Mouse (Mus musculus): ENCODE results near the gene Mdh2. TPM values are rescaled to one million over a fixed set of nuclear protein-coding genes. Genes with fewer than 3 reads are reported as not detected.
A peak's percentile ranks its signal among the peaks of the same experiment; 100 is the strongest.

Mdh2 gene
- polyA plus RNA-seq, 1 experiment from 2014 or later: 547 TPM

DNA sequence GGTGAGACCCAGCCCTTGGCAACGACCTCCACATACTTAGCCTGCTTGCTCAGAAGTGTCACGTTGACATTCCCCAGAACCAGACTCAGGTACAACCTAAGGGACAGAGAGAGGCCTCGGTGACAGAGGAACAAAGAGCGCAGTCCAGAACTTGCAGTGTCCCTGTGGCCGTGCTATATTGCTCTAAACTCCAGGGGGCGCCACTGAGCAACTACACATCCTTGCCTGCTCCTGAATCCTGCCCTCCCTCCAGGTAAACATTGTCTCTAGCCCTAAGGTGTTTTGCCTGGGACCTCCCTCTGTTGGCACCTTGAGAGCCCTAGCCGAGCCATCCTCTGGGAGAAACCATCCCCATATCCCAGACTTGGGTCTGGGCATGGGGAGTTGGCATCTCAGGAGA lies 41.1 kb upstream of the Mdh2 start:
- Histone ChIP-seq H3K4me1 (ENCODE audit: control insufficient read depth, insufficient read depth, low read length) (no peaks in the 10 kb centered on the region), H3K9ac (ENCODE audit: low read length) (no peak overlapping the region), H3K4me2 (ENCODE audit: low read depth, low read length) (no peak overlapping the region), H3K27me3 (ENCODE audit: control insufficient read depth, insufficient read depth, low read length) (no peaks in the 10 kb centered on the region), H3K36me3 (ENCODE audit: control insufficient read depth, insufficient read depth, low read length) (peaks cover 40% of the 10 kb centered on the region), H3K9me3 (replicated peaks; ENCODE audit: control insufficient read depth, low read length) (no peaks in the 10 kb centered on the region), H3K4me3 (replicated peaks; ENCODE audit: low read length) (no peak overlapping the region), H3K27ac (ENCODE audit: low read length) (no peak overlapping the region)
- 71% methylated on average over 7 of the region's 7 CpGs for WGBS
- no peak for ATAC-seq (ENCODE audit: insufficient read depth, low FRiP score)

DNA sequence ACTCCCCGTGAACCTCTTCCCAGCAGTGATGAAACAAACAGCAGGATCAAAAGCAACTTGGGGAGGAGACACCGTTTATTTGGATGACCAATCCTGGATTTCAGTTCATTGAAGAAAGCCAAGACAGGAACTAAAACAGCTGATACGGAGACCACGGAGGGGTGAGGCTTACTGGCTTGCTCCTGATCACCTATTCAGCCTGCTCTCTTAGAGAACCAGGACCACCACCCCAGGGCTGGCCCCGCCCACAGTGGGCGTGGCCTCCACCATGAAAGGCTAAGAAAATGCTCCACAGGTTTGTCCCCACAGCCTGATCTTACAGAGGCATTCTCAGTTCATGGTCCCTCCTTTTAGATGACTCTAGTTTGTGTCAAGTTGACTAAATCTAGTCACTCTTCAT lies 40.0 kb upstream of the Mdh2 start:
- no peaks in the 10 kb centered on the region for H3K27me3 ChIP-seq (ENCODE audit: control insufficient read depth, insufficient read depth, low read length)
- H3K9me3 ChIP-seq (replicated peaks; ENCODE audit: control insufficient read depth, low read length): no peaks in the 10 kb centered on the region
- 15% methylated on average over 6 of the region's 6 CpGs for WGBS
- H3K4me1 ChIP-seq (ENCODE audit: control insufficient read depth, insufficient read depth, low read length): peaks cover 5% of the 10 kb centered on the region
- peaks cover 31% of the 10 kb centered on the region for H3K36me3 ChIP-seq (ENCODE audit: control insufficient read depth, insufficient read depth, low read length)
- no peak for ATAC-seq (ENCODE audit: insufficient read depth, low FRiP score)
- H3K4me2 ChIP-seq (ENCODE audit: low read depth, low read length): no peak overlapping the region
- H3K27ac ChIP-seq (ENCODE audit: low read length): peak overlapping the region; percentile 30; the same call in 1 of the 2 replicates
- H3K9ac ChIP-seq (ENCODE audit: low read length): no peak overlapping the region
- H3K4me3 ChIP-seq (replicated peaks; ENCODE audit: low read length): no peak overlapping the region

DNA sequence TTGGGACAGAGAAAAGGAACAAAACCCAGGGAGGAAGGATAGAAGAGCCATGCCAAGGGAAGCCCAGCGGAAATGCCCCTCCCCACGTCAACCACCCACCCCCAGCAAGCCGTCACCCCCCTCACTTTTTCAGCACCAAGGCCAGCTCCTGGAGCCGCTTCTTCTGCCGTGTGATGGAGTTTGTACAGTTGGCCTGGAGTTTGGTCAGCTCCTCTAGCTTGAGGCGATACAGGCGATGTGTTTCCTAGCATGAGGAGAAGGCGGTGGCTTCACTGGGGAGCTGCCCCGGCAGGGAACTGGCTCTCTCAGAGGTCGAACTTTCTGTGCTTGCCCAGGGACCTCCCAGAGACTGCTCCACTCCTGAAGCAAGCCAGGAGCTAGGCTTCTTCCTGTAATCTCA lies 36.1 kb upstream of the Mdh2 start:
- Histone ChIP-seq H3K27me3 (ENCODE audit: control insufficient read depth, insufficient read depth, low read length) (no peaks in the 10 kb centered on the region), H3K9ac (ENCODE audit: low read length) (no peak overlapping the region), H3K9me3 (replicated peaks; ENCODE audit: control insufficient read depth, low read length) (peaks cover 6% of the 10 kb centered on the region; the same call in 1 of the 2 replicates)

DNA sequence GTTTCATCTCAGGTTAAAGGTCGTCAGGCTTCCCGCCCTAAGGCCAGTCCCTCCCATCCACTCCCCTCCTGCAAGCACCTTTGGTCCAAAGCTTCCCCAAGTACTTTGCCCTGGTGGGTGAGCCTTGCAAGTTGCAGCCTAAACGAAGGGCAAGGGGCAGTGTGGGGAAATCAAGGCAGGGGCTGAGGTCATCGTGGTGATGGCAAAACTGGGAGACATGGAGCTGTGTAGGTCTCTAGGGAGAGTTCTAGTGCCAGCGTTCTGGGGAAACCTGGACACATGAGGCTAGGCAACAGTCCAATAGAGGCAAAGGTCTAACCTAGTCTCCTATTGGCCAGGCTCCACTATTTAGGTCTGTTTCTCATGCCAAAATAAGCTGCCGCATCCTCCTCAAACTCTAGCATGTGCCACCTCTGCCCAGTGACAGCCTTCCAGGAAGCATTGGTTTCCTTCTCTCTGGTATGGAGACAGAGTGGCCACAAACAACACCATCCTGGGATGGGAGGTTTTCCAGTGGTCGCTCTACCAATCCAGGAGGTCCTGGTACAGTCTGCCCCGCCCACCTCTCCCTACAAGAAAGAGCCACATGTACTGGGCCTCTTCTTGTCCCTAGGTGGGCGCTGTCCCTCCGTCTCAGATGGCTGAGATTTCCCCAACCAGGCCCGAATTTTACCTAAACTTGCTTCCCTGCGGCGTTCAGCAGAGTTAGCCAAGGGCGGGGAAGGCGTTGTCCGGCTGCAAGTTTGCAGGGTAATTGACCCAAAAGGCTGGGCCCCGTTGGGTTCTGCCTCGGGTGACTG lies 35.1 kb upstream of the Mdh2 start:
- H3K27ac ChIP-seq (ENCODE audit: low read length): no peak overlapping the region
- peak overlapping the region; percentile 96 for H3K4me3 ChIP-seq (replicated peaks; ENCODE audit: low read length)
- peak overlapping the region; percentile 78 for H3K4me2 ChIP-seq (ENCODE audit: low read depth, low read length)
- H3K9ac ChIP-seq (ENCODE audit: low read length): peak overlapping the region; percentile 87
- H3K36me3 ChIP-seq (ENCODE audit: control insufficient read depth, insufficient read depth, low read length): no peaks in the 10 kb centered on the region
- no peak for ATAC-seq (ENCODE audit: insufficient read depth, low FRiP score)
- peaks cover 13% of the 10 kb centered on the region; the same call in 1 of the 2 replicates for H3K9me3 ChIP-seq (replicated peaks; ENCODE audit: control insufficient read depth, low read length)
- H3K27me3 ChIP-seq (ENCODE audit: control insufficient read depth, insufficient read depth, low read length): no peaks in the 10 kb centered on the region
- WGBS: 23% methylated on average over 18 of the region's 18 CpGs
- peaks cover 9% of the 10 kb centered on the region for H3K4me1 ChIP-seq (ENCODE audit: control insufficient read depth, insufficient read depth, low read length)

More for the DNA sequence above, 36.1 kb upstream of the Mdh2 start:
- 49% methylated on average over 10 of the region's 10 CpGs for WGBS
- Histone ChIP-seq H3K4me3 (replicated peaks; ENCODE audit: low read length) (no peak overlapping the region), H3K36me3 (ENCODE audit: control insufficient read depth, insufficient read depth, low read length) (0 out of 2 replicates have a peak, but pooled peaks cover under 1% of the 10 kb centered on the region), H3K4me2 (ENCODE audit: low read depth, low read length) (no peak overlapping the region), H3K27ac (ENCODE audit: low read length) (no peak overlapping the region), H3K4me1 (ENCODE audit: control insufficient read depth, insufficient read depth, low read length) (peaks cover 9% of the 10 kb centered on the region)
- no peak for ATAC-seq (ENCODE audit: insufficient read depth, low FRiP score)

DNA sequence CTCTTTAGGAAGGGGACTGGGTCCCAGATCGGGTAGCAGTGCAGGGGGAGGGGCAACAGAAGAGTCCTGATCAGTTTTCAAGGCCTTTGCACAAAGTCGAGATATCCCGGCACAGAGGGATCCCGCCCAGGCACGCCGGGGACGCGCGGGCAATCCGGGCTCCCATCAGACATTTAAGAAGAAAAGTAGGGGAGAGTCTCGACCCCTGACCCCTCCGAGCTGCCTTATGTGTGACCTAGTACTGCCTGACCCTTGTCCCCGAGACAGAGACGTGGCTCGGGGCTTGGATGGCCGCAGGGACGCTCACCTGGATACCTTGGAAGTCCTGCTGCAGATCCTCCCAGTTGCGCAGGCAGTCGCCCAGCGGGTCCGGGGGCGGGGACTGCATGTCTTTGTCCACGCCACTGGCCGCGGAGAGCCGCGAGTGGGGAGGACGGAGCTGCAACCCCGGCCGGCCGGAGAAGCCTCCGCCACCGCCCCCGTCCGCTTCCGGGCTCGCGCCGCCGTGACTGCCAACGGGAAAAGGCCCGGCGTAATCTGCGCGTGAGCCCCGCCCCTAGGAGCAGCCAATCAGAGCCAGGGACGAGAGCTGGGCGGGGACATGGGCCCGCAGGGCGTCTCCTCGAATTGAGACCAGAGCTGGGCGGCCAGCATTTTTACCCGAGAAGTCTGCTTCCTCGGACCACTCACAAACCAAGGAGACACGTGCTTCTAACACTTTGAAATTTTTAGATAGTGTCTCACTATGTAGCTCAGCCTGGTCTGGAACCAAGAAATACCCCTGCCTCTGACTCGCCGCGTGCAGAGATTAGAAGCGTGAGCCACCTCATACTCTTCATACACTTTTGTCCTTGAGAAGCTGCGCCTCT lies 34.3 kb upstream of the Mdh2 start, which contains the start of gene Tmem120a:
Gene Tmem120a (minus strand): TSS at position 708 of the 869 bp plus-strand sequence.
- peak; percentile 97 for ATAC-seq (ENCODE audit: insufficient read depth, low FRiP score)
- Histone ChIP-seq H3K9me3 (replicated peaks; ENCODE audit: control insufficient read depth, low read length) (peaks cover 13% of the 10 kb centered on the region; the same call in 1 of the 2 replicates), H3K4me2 (ENCODE audit: low read depth, low read length) (peak within 1 kb of the TSS; percentile 78), H3K4me3 (replicated peaks; ENCODE audit: low read length) (peak within 1 kb of the TSS; percentile 96), H3K4me1 (ENCODE audit: control insufficient read depth, insufficient read depth, low read length) (peaks cover 9% of the 10 kb centered on the region), H3K27me3 (ENCODE audit: control insufficient read depth, insufficient read depth, low read length) (no peaks in the 10 kb centered on the region), H3K36me3 (ENCODE audit: control insufficient read depth, insufficient read depth, low read length) (no peaks in the 10 kb centered on the region), H3K27ac (ENCODE audit: low read length) (peak within 1 kb of the TSS; percentile 67), H3K9ac (ENCODE audit: low read length) (peak within 1 kb of the TSS; percentile 87)
- under 1% methylated on average over 60 of the region's 60 CpGs for WGBS

DNA sequence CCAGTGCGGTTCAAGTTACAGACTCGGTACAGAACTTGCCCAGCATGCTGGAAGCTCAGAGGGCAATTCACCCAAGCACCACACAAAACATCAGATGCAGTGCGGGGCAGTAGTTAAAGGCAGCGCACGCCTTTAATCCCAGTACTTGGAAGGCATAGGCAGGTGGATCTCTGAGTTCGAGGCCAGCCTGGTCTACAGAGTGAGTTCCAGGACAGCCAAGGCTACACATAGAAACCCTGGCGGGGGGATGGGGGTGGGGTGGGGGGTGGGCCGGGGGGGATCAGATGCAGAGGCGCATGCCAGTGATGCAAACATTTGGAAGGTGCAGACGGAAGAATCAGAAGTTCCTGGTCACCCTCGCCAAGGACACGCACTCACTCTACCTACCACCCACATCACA lies 33.5 kb upstream of the Mdh2 start:
- H3K9me3 ChIP-seq (replicated peaks; ENCODE audit: control insufficient read depth, low read length): peaks cover 13% of the 10 kb centered on the region; the same call in 1 of the 2 replicates
- H3K27ac ChIP-seq (ENCODE audit: low read length): peak overlapping the region; percentile 67
- WGBS: 14% methylated on average over 12 of the region's 12 CpGs
- H3K4me1 ChIP-seq (ENCODE audit: control insufficient read depth, insufficient read depth, low read length): peaks cover 9% of the 10 kb centered on the region
- peak overlapping the region; percentile 96 for H3K4me3 ChIP-seq (replicated peaks; ENCODE audit: low read length)
- peak; percentile 9 for ATAC-seq (ENCODE audit: insufficient read depth, low FRiP score)
- H3K9ac ChIP-seq (ENCODE audit: low read length): peak overlapping the region; percentile 87
- no peaks in the 10 kb centered on the region for H3K27me3 ChIP-seq (ENCODE audit: control insufficient read depth, insufficient read depth, low read length)
- no peaks in the 10 kb centered on the region for H3K36me3 ChIP-seq (ENCODE audit: control insufficient read depth, insufficient read depth, low read length)
- peak overlapping the region; percentile 78 for H3K4me2 ChIP-seq (ENCODE audit: low read depth, low read length)

DNA sequence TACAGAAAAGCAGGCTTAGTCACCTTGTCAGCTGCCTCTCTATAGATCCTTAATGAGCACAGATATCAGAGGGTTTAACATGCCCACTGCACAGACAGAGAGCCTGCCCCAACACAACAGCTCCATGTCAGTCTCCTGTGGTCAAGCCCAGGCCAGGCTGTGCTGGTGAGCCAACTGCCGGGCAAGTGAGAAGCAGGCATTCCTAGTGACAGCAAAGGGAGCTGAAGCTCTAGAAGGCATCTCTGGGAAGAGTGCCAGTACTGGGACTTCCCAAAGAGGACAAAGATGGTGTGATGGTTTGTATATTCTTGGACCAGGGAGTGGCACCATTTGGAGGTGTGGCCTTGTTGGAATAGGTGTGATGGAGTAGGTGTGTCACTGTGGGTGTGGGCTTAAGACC lies 27.2 kb upstream of the Mdh2 start:
- Histone ChIP-seq H3K4me1 (ENCODE audit: control insufficient read depth, insufficient read depth, low read length) (no peaks in the 10 kb centered on the region), H3K4me2 (ENCODE audit: low read depth, low read length) (no peak overlapping the region), H3K4me3 (replicated peaks; ENCODE audit: low read length) (no peak overlapping the region), H3K36me3 (ENCODE audit: control insufficient read depth, insufficient read depth, low read length) (no peaks in the 10 kb centered on the region), H3K27me3 (ENCODE audit: control insufficient read depth, insufficient read depth, low read length) (no peaks in the 10 kb centered on the region), H3K27ac (ENCODE audit: low read length) (no peak overlapping the region), H3K9ac (ENCODE audit: low read length) (no peak overlapping the region), H3K9me3 (replicated peaks; ENCODE audit: control insufficient read depth, low read length) (peaks cover 13% of the 10 kb centered on the region; the same call in 1 of the 2 replicates)
- no peak for ATAC-seq (ENCODE audit: insufficient read depth, low FRiP score)
- WGBS: 67% methylated on average over 1 of the region's 1 CpGs

DNA sequence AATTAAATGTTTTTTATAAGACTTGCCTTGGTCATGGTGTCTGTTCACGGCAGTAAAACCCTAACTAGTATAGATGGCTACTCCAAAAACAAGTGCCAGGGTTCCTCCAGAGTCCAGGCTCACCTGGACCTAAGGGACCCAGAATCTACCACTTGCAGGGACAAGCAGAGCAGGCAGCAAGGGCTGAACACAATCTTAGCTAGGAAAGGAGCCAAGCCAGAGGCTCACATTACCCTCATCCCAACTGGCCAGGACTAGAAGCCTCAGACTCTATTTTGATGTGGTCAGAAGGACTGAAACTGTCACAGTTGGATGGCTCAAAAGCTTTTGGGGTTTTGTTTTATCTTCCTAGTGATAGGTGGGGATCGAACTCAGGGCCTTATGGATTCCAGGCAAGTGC lies 26.7 kb upstream of the Mdh2 start:
- whole genome bisulfite sequencing: 79% methylated on average over 2 of the region's 2 CpGs
- H3K36me3 ChIP-seq (ENCODE audit: control insufficient read depth, insufficient read depth, low read length): no peaks in the 10 kb centered on the region
- H3K27me3 ChIP-seq (ENCODE audit: control insufficient read depth, insufficient read depth, low read length): no peaks in the 10 kb centered on the region

DNA sequence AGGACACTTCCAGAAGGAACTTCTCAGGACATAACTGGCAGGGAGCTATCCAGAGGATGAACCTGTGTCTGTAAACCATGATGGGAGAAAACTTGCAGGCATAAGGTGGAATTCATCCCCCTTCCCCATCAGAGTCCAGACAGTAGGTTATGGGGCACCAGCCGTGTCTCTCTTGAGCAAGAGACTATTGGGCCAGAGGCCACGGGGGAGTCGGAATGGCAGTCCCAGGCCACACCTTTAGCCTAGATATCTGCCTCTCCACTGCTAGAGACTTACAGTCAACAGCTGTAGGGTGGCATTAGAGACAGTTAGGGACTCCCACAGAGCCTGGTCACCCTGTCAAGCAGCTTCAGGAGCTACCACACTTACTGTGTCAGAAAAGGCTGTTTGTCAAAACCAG lies 16.4 kb upstream of the Mdh2 start:
- ATAC-seq (ENCODE audit: insufficient read depth, low FRiP score): no peak
- Histone ChIP-seq H3K9me3 (replicated peaks; ENCODE audit: control insufficient read depth, low read length) (no peaks in the 10 kb centered on the region), H3K4me1 (ENCODE audit: control insufficient read depth, insufficient read depth, low read length) (no peaks in the 10 kb centered on the region), H3K4me3 (replicated peaks; ENCODE audit: low read length) (no peak overlapping the region), H3K27ac (ENCODE audit: low read length) (no peak overlapping the region), H3K4me2 (ENCODE audit: low read depth, low read length) (no peak overlapping the region), H3K36me3 (ENCODE audit: control insufficient read depth, insufficient read depth, low read length) (no peaks in the 10 kb centered on the region), H3K27me3 (ENCODE audit: control insufficient read depth, insufficient read depth, low read length) (no peaks in the 10 kb centered on the region), H3K9ac (ENCODE audit: low read length) (no peak overlapping the region)
- 67% methylated on average over 3 of the region's 3 CpGs for WGBS

More for the DNA sequence above, 26.7 kb upstream of the Mdh2 start:
- no peak overlapping the region for H3K4me3 ChIP-seq (replicated peaks; ENCODE audit: low read length)
- no peak overlapping the region for H3K4me2 ChIP-seq (ENCODE audit: low read depth, low read length)
- no peak for ATAC-seq (ENCODE audit: insufficient read depth, low FRiP score)
- peaks cover 13% of the 10 kb centered on the region; the same call in 1 of the 2 replicates for H3K9me3 ChIP-seq (replicated peaks; ENCODE audit: control insufficient read depth, low read length)
- H3K4me1 ChIP-seq (ENCODE audit: control insufficient read depth, insufficient read depth, low read length): no peaks in the 10 kb centered on the region
- H3K27ac ChIP-seq (ENCODE audit: low read length): no peak overlapping the region
- no peak overlapping the region for H3K9ac ChIP-seq (ENCODE audit: low read length)
